ENCODE assay signal across 8 mouse cellular contexts in genomic region chr10:126905086-126905485, GRCm38 (mm10). TPM values are rescaled to one million over a fixed set of nuclear protein-coding genes. Genes with fewer than 3 reads are reported as not detected.
DNase-seq lines count a peak whose midpoint lies in the region; ATAC-seq and TF ChIP-seq lines count a peak whose summit lies in the region.

No protein-coding gene starts in this region.

- H3K27me3 ChIP-seq in lung, postnatal 0 days (replicated peaks; ENCODE audit: insufficient read depth, low read length), result no peaks in the 10 kb centered on the region
- no peaks in the 10 kb centered on the region for H3K27me3 ChIP-seq in embryonic facial prominence, embryonic 13.5 days
- H3K27me3 ChIP-seq in intestine, embryonic 16.5 days (replicated peaks; ENCODE audit: control insufficient read depth, insufficient read depth, low read length), result no peaks in the 10 kb centered on the region
- H3K27me3 ChIP-seq in neural tube, embryonic 12.5 days (replicated peaks), result no peaks in the 10 kb centered on the region

- no peak for DNase-seq in lung, postnatal 0 days (ENCODE audit: low spot score)
- DNase-seq in lung, postnatal 10 days, result no peak
- DNase-seq in layer of hippocampus, adult 8-10 months (ENCODE audit: low spot score in 2 of 2), result no peak
- no peak for DNase-seq in left cerebral cortex, adult 18-20 months (ENCODE audit: low spot score in 2 of 2)
- no peak for DNase-seq in layer of hippocampus, postnatal 10 days (ENCODE audit: low spot score in 2 of 2)

- TF ChIP-seq EP300 in lung, postnatal 0 days (IDR thresholded peaks at IDR 0.05), result no peak

- no peaks in the 10 kb centered on the region for H3K36me3 ChIP-seq in lung, postnatal 0 days (ENCODE audit: insufficient read depth, low read length)
- no peaks in the 10 kb centered on the region for H3K36me3 ChIP-seq in embryonic facial prominence, embryonic 13.5 days
- no peaks in the 10 kb centered on the region for H3K36me3 ChIP-seq in intestine, embryonic 16.5 days (ENCODE audit: control insufficient read depth, insufficient read depth, low read length)
- H3K36me3 ChIP-seq in neural tube, embryonic 12.5 days, result no peaks in the 10 kb centered on the region

- no peak overlapping the region for H3K9ac ChIP-seq in lung, postnatal 0 days (replicated peaks; ENCODE audit: low read depth)
- H3K9ac ChIP-seq in embryonic facial prominence, embryonic 13.5 days, result no peak overlapping the region
- peak overlapping the region; percentile 74; the same call in 1 of the 2 replicates for H3K9ac ChIP-seq in intestine, embryonic 16.5 days (ENCODE audit: low read depth, low read length)
- no peak overlapping the region for H3K9ac ChIP-seq in neural tube, embryonic 12.5 days

- ATAC-seq in lung, postnatal 0 days, result no peak
- ATAC-seq in embryonic facial prominence, embryonic 13.5 days (ENCODE audit: insufficient number of reproducible peaks, insufficient read depth, low FRiP score, low TSS enrichment, low read depth), result no peak
- no peak for ATAC-seq in intestine, embryonic 16.5 days
- ATAC-seq in neural tube, embryonic 12.5 days (ENCODE audit: low FRiP score, low read depth), result no peak

- peak overlapping the region; percentile 45; the same call in 1 of the 2 replicates for H3K4me2 ChIP-seq in lung, postnatal 0 days (replicated peaks; ENCODE audit: low read depth, low read length)
- H3K4me2 ChIP-seq in embryonic facial prominence, embryonic 13.5 days, result peak overlapping the region; percentile 77
- peak overlapping the region; percentile 73 for H3K4me2 ChIP-seq in intestine, embryonic 16.5 days (ENCODE audit: low read depth, low read length)
- H3K4me2 ChIP-seq in neural tube, embryonic 12.5 days (replicated peaks), result peak overlapping the region; percentile 75

- H3K27ac ChIP-seq in lung, postnatal 0 days (ENCODE audit: low read length), result peak overlapping the region; percentile 75; the same call in 1 of the 2 replicates
- peak overlapping the region; percentile 81 for H3K27ac ChIP-seq in embryonic facial prominence, embryonic 13.5 days
- H3K27ac ChIP-seq in intestine, embryonic 16.5 days (ENCODE audit: low read length), result peak overlapping the region; percentile 86
- no peak overlapping the region for H3K27ac ChIP-seq in neural tube, embryonic 12.5 days

- TF ChIP-seq CTCF in lung, postnatal 0 days (IDR thresholded peaks at IDR 0.05), result peak; percentile 51

- WGBS in lung, postnatal 0 days, result 71% methylated on average over 8 of the region's 8 CpGs
- 72% methylated on average over 8 of the region's 8 CpGs for WGBS in embryonic facial prominence, embryonic 13.5 days
- 70% methylated on average over 8 of the region's 8 CpGs for WGBS in intestine, embryonic 16.5 days
- whole genome bisulfite sequencing in neural tube, embryonic 12.5 days, result 65% methylated on average over 8 of the region's 8 CpGs

- H3K4me1 ChIP-seq in lung, postnatal 0 days (ENCODE audit: insufficient read depth, low read depth, low read length), result peaks cover 4% of the 10 kb centered on the region; the same call in 1 of the 2 replicates
- peaks cover 16% of the 10 kb centered on the region for H3K4me1 ChIP-seq in embryonic facial prominence, embryonic 13.5 days
- H3K4me1 ChIP-seq in intestine, embryonic 16.5 days (ENCODE audit: control insufficient read depth, insufficient read depth, low read length), result no peaks in the 10 kb centered on the region; the same call in 1 of the 2 replicates
- 0 out of 2 replicates have a peak, but pooled peaks cover 9% of the 10 kb centered on the region for H3K4me1 ChIP-seq in neural tube, embryonic 12.5 days

- no peaks in the 10 kb centered on the region for H3K9me3 ChIP-seq in lung, postnatal 0 days (ENCODE audit: low read length)
- no peaks in the 10 kb centered on the region for H3K9me3 ChIP-seq in embryonic facial prominence, embryonic 13.5 days
- no peaks in the 10 kb centered on the region for H3K9me3 ChIP-seq in intestine, embryonic 16.5 days (ENCODE audit: control insufficient read depth, low read length)
- no peaks in the 10 kb centered on the region for H3K9me3 ChIP-seq in neural tube, embryonic 12.5 days

- no peak overlapping the region for H3K4me3 ChIP-seq in lung, postnatal 0 days (ENCODE audit: low read depth, low read length)
- H3K4me3 ChIP-seq in embryonic facial prominence, embryonic 13.5 days, result peak overlapping the region; percentile 50
- peak overlapping the region; percentile 58 for H3K4me3 ChIP-seq in intestine, embryonic 16.5 days (ENCODE audit: low read length)
- peak overlapping the region; percentile 43; the same call in 1 of the 2 replicates for H3K4me3 ChIP-seq in neural tube, embryonic 12.5 days

RNA-seq across cellular contexts. Expression of gene Atp23, which starts 3.9 kb away (rescaled TPM):
- 6.7 and 7.4 TPM in 2 replicates for polyA plus RNA-seq in lung, postnatal 0 days (2015; fragmentation: Nextera tagmentation; extraction: Ambion mirVana)
- 19.7 and 19.9 TPM in 2 replicates for polyA plus RNA-seq in embryonic facial prominence, embryonic 13.5 days (2015; fragmentation: Nextera tagmentation; extraction: Ambion mirVana)
- 14.8 and 15.3 TPM in 2 replicates for polyA plus RNA-seq in intestine, embryonic 16.5 days (2015; fragmentation: Nextera tagmentation; extraction: Ambion mirVana)
- 12.8 and 13.1 TPM in 2 replicates for polyA plus RNA-seq in neural tube, embryonic 12.5 days (2016; fragmentation: Nextera tagmentation; extraction: Ambion mirVana)
- 10 to 100 TPM in 3 of 4 experiments, 1 to 10 TPM in 1; 7.5 to 11.2 (median 10.5) TPM for total RNA-seq in layer of hippocampus, adult 8-10 months (2022)
- total RNA-seq in left cerebral cortex, adult 18-20 months (2021), result 10 to 100 TPM in 1 of 2 experiments, 1 to 10 TPM in 1; 8.9 to 11.6 TPM
- total RNA-seq in layer of hippocampus, postnatal 10 days (2021), result 10 to 100 TPM in 1 of 2 experiments, 1 to 10 TPM in 1; 7.4 to 10.3 TPM
